Mouse (Mus musculus) testis, adult 2 months (tissue): ENCODE measurements around the gene Dnajc12. TPM values are rescaled to one million over a fixed set of nuclear protein-coding genes. Genes with fewer than 3 reads are reported as not detected.

Source experiments
- H3K27ac ChIP-seq: fragments of 200-500 bp; 2 replicates; pipeline ENCODE4 v1.5.1; 2012; ENCODE audit warnings: low read depth, low read length; ENCODE audit not compliant: control insufficient read depth, insufficient read depth
- H3K27me3 ChIP-seq: fragments of 200-500 bp; 2 replicates; pipeline ENCODE4 v1.6.1; 2012; ENCODE audit warnings: mild to moderate bottlenecking, low read length, moderate library complexity; ENCODE audit not compliant: control insufficient read depth, insufficient read depth
- H3K36me3 ChIP-seq: fragments of 200-500 bp; 2 replicates; pipeline ENCODE4 v1.6.1; 2012; ENCODE audit warnings: mild to moderate bottlenecking, low read length; ENCODE audit not compliant: control insufficient read depth, insufficient read depth
- H3K4me1 ChIP-seq: fragments of 200-500 bp; 2 replicates; pipeline ENCODE4 v1.6.1; 2012; ENCODE audit warnings: low read length; ENCODE audit not compliant: control insufficient read depth, insufficient read depth
- H3K4me3 ChIP-seq: fragments of 200-500 bp; 2 replicates; pipeline ENCODE4 v1.5.1; 2012; ENCODE audit warnings: low read depth, mild to moderate bottlenecking, low read length, moderate library complexity, mixed read lengths; ENCODE audit not compliant: control insufficient read depth
- CTCF ChIP-seq: fragments of 200-500 bp; IDR thresholded peaks from 2 replicates; pipeline ENCODE4 v1.5.1; 2012; ENCODE audit warnings: low read depth, mild to moderate bottlenecking, inconsistent platforms, low read length, moderate library complexity; ENCODE audit not compliant: control insufficient read depth, insufficient read depth, insufficient replicate concordance
- POLR2A ChIP-seq: fragments of 200-500 bp; IDR thresholded peaks from 2 replicates; pipeline ENCODE4 v1.6.1; 2012; ENCODE audit warnings: low read depth, mild to moderate bottlenecking, inconsistent platforms, low read length, moderate library complexity; ENCODE audit not compliant: control insufficient read depth
- polyA plus RNA-seq: library from polyadenylated mRNA; depleted of rRNA; stranded (reverse); fragments of >200 nt; gene quantifications from 2 replicates; pipeline ENCODE4 v1.2.3, GENCODE M21; 2012

Dnajc12 gene
- polyA plus RNA-seq, 1 experiment = 1.6 TPM

- TF ChIP-seq CTCF (no peak), POLR2A (no peak)
- H3K4me1 ChIP-seq = peaks cover 4% of the 10 kb centered on the region
- H3K27ac ChIP-seq = no peak overlapping the region
- no peaks in the 10 kb centered on the region for H3K36me3 ChIP-seq
- H3K27me3 ChIP-seq = no peaks in the 10 kb centered on the region
- no peak overlapping the region for H3K4me3 ChIP-seq
Measured at GRCm38 (mm10) chr10:63424475-63424814, 42.2 kb downstream of the Dnajc12 start.

GRCm38 (mm10) chr10:63427146-63427545 lies 44.9 kb downstream of the Dnajc12 start:
- Histone ChIP-seq H3K36me3 (no peaks in the 10 kb centered on the region), H3K27me3 (no peaks in the 10 kb centered on the region), H3K27ac (peak overlapping the region; percentile 32; the same call in 1 of the 2 replicates), H3K4me1 (peaks cover 11% of the 10 kb centered on the region), H3K4me3 (peak overlapping the region; percentile 43; the same call in 1 of the 2 replicates)
- no peak for TF ChIP-seq POLR2A

- Histone ChIP-seq H3K27me3 (no peaks in the 10 kb centered on the region), H3K27ac (peak overlapping the region; percentile 81), H3K4me3 (peak overlapping the region; percentile 93), H3K36me3 (no peaks in the 10 kb centered on the region), H3K4me1 (peaks cover 11% of the 10 kb centered on the region)
- TF ChIP-seq CTCF = no peak
- TF ChIP-seq POLR2A = 0 out of 2 replicates have a peak, but pooled peaks have one; percentile 12
Measured at GRCm38 (mm10) chr10:63428243-63429022, 46.2 kb downstream of the Dnajc12 start.

- no peaks in the 10 kb centered on the region for H3K36me3 ChIP-seq
- H3K27ac ChIP-seq = peak overlapping the region; percentile 81
- TF ChIP-seq CTCF (no peak), POLR2A (no peak)
- H3K4me3 ChIP-seq = peak overlapping the region; percentile 93
- no peaks in the 10 kb centered on the region for H3K27me3 ChIP-seq
- peaks cover 11% of the 10 kb centered on the region for H3K4me1 ChIP-seq
Measured at GRCm38 (mm10) chr10:63429023-63429340, 46.7 kb downstream of the Dnajc12 start.

- Histone ChIP-seq H3K4me1 (peaks cover 11% of the 10 kb centered on the region), H3K4me3 (peak overlapping the region; percentile 93)
Measured at GRCm38 (mm10) chr10:63429380-63429779, 47.1 kb downstream of the Dnajc12 start.

GRCm38 (mm10) chr10:63429785-63430305 lies 47.6 kb downstream of the Dnajc12 start, which contains the start of gene Ctnna3:
Gene Ctnna3 (plus strand): TSS chr10:63430098.
- peaks cover 11% of the 10 kb centered on the region for H3K4me1 ChIP-seq
- H3K36me3 ChIP-seq = no peaks in the 10 kb centered on the region
- peak within 1 kb of the TSS; percentile 93 for H3K4me3 ChIP-seq
- no peaks in the 10 kb centered on the region for H3K27me3 ChIP-seq
- TF ChIP-seq CTCF (no peak), POLR2A (peak; percentile 63)
- H3K27ac ChIP-seq = peak within 1 kb of the TSS; percentile 94

More at GRCm38 (mm10) chr10:63429380-63429779, 47.1 kb downstream of the Dnajc12 start:
- H3K36me3 ChIP-seq = no peaks in the 10 kb centered on the region
- peak overlapping the region; percentile 94 for H3K27ac ChIP-seq
- TF ChIP-seq POLR2A (no peak; the same call in 1 of the 2 replicates), CTCF (no peak)
- no peaks in the 10 kb centered on the region for H3K27me3 ChIP-seq

GRCm38 (mm10) chr10:63431221-63431736 lies 49.0 kb downstream of the Dnajc12 start:
- TF ChIP-seq POLR2A (no peak), CTCF (no peak)
- H3K36me3 ChIP-seq = no peaks in the 10 kb centered on the region
- peaks cover 11% of the 10 kb centered on the region for H3K4me1 ChIP-seq
- peak overlapping the region; percentile 86 for H3K4me3 ChIP-seq
- H3K27me3 ChIP-seq = no peaks in the 10 kb centered on the region
- H3K27ac ChIP-seq = peak overlapping the region; percentile 45; the same call in 1 of the 2 replicates
